Mouse (Mus musculus) subcutaneous adipose tissue, adult 2 months (tissue): ENCODE data around the gene Yars. TPM values are rescaled to one million over a fixed set of nuclear protein-coding genes. Genes with fewer than 3 reads are reported as not detected.

Experiments used
- polyA plus RNA-seq: library from polyadenylated mRNA; depleted of rRNA; stranded (reverse); fragments of >200 nt; gene quantifications from 2 replicates; pipeline ENCODE4 v1.2.3, GENCODE M21; 2012; ENCODE audit warnings: low replicate concordance; rRNA removed

The Yars gene
- 21.1 and 32.9 TPM in 2 replicates for polyA plus RNA-seq

GRCm38 (mm10) chr4:129189542-129190519, at the start of gene Yars, which contains the start of gene S100pbp:
Gene Yars (plus strand): TSS chr4:129189760.
Gene S100pbp (minus strand): TSS chr4:129189727.

GRCm38 (mm10) chr4:129261196-129261595, 71.6 kb downstream of the Yars start, which contains the start of gene C77080:
Gene C77080 (minus strand): TSS chr4:129261404.

Other genes starting within 250 kb of the Yars start
- gene Azin2, start 227.3 kb upstream of the Yars start, polyA plus RNA-seq: 25.3 and 35.4 TPM in 2 replicates
- gene Ak2, start 197.8 kb upstream of the Yars start, polyA plus RNA-seq: 114 and 267 TPM in 2 replicates
- 40.5 and 44.4 TPM in 2 replicates for gene Rnf19b, start 131.5 kb upstream of the Yars start, polyA plus RNA-seq
- gene Tmem54, start 84.2 kb upstream of the Yars start, polyA plus RNA-seq: 20.8 TPM in 1 of 2 replicates, not detected in the other
- 2.0 and 2.2 TPM in 2 replicates for gene Hpca, start 67.7 kb upstream of the Yars start, polyA plus RNA-seq
- gene Fndc5, start 52.8 kb upstream of the Yars start, polyA plus RNA-seq: 2.2 and 16.0 TPM in 2 replicates
- 15.1 and 31.4 TPM in 2 replicates for gene S100pbp, start within 50 bp of the Yars start, polyA plus RNA-seq
- 7.6 and 26.2 TPM in 2 replicates for gene C77080, start 71.6 kb downstream of the Yars start, polyA plus RNA-seq
- 2.8 and 8.7 TPM in 2 replicates for gene Sync, start 97.9 kb downstream of the Yars start, polyA plus RNA-seq
- gene Rbbp4, start 145.6 kb downstream of the Yars start, polyA plus RNA-seq: 33.2 and 50.9 TPM in 2 replicates
- gene Zbtb8os, start 145.9 kb downstream of the Yars start, polyA plus RNA-seq: 20.9 and 27.8 TPM in 2 replicates
- gene Zbtb8a, start 188.4 kb downstream of the Yars start, polyA plus RNA-seq: 8.4 and 16.5 TPM in 2 replicates